Mouse (Mus musculus) left cerebral cortex, postnatal 25 days (tissue): Measurements from ENCODE around the gene Rgl1. TPM values are rescaled to one million over a fixed set of nuclear protein-coding genes. Genes with fewer than 3 reads are reported as not detected.
A peak's percentile ranks its signal among the peaks of the same experiment; 100 is the strongest.

Experiments
- DNase-seq, 2 experiments: peaks; one replicate each; pipeline ENCODE4 v3.0.0; 2022; ENCODE audit warnings: low spot score in 2 of 2, mixed read lengths in 1 of 2
- intact Hi-C: fragments of 180-260 bp; cut with DNase I; formaldehyde crosslinking; loops from one replicate; pipeline ENCODE4 v1.15.1; 2025
- total RNA-seq, 2 experiments: library from RNA; stranded (reverse); gene quantifications; 2 replicates each; pipeline ENCODE4 v1.2.3; 2021

Rgl1 gene
- total RNA-seq, 2 experiments from 2014 or later = 121 to 148 TPM

DNA sequence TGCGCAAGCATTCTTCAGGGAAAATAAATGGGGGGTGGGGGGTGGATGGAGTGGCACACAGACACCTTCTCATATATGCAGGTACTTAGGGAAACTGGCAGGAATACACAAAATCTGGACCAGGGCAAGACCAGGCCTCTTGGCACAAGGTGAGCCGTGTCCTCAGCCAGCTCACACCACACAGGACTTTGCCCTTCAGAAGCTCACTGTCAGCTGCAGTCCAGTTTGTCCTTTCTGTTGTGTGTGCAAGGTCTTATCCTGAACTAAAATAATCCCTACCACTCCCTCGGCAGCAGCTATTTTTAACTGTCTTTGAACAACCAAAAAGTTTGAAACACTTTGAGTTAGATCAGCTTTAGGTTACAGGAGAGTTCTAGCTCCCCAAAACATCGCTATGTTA is 227.3 kb downstream of the Rgl1 start:
- DNase-seq = no peak
- intact Hi-C loops = no loop called here

DNA sequence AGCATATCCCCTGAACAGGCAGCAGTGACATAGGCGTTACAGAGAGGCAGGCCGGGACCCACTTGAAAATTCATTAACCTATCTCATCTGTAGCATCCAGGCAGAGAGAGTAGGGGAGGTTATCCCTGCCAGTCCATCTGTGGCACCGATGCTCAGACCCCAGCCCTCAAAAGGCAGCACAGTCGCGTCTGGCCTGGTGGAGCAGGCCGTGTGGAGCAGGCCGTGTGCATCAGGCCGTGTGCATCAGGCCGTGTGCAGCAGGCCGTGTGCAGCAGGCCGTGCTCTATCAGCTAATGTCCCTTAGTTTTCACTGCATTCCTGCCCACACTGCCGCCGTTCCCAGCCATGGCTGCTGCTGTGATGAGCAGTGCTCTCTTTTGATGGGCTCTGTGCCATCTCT is 229.0 kb downstream of the Rgl1 start:
- no peak for DNase-seq
- intact Hi-C loops = no loop called here

DNA sequence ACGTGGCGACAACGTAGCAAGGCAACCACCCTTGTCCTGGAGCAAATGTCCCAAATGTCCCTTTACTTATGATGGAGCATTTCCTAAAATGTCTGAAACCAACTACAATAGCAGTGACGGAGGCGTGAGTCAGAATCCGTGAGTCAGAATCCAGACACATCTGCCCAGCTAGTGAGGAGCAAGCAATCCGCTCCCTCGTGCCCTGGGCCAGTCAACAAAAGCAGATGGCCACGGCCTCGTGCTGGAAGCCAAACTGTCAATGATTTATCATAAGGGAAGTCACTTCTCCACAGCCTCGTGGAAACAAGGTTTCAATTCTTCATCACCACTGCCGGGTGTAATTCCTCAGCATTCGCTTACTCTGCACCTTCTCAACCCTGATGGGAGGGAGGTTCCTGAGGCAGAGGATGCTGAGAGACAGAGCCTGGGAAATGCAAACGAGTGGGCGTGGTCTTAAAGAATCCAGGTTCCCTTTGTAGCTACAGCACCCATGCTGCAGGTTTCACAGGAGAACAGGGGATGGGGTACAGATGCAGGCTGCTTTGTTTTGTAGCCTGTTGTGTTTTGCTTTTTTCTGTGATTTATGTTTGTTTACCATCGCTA is 229.6 kb downstream of the Rgl1 start:
- DNase-seq = peak in 1 of 2 experiments; percentile 79
- intact Hi-C loops = no loop called here

DNA sequence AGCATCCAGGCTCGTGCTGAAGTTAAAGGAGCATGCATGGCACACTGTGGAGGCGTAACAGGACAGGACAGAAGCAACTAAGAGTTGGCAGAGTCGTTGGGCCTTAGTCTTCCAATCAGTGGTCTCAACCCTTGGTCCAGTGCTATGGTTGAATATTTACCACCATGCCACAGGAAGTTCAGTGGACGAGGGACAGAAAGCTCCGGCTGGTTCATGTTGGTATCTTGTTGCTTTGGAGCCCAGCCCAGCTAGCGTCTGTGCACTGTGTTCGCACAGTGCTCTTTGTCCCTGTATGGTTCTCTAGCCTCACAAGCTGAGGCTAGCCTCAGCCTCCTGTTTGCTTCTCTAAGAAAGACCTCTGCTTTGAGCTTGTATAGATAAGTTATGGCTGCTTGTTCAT is 231.6 kb downstream of the Rgl1 start:
- intact Hi-C loops = no loop called here
- DNase-seq = no peak

DNA sequence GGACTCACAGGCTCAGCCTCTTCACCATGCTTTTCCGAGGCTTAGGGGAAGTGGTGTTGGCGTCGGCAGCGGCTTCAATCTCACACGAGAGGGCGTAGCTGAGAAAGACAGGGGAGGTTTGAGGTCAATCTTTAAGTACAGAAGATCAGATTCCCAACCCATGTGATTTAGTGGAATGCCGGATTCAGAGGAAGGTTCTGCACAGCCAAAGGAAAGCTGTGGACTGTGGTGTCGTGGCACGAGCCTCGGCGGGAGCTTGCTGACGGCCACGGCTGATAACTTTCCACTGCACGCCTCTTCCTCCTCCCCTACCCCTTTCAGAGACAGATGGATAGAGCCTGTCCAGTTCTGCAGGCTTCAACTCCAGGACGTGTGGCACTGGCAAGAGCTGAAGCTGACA is 234.7 kb downstream of the Rgl1 start:
- intact Hi-C loops = no loop called here
- no peak for DNase-seq

DNA sequence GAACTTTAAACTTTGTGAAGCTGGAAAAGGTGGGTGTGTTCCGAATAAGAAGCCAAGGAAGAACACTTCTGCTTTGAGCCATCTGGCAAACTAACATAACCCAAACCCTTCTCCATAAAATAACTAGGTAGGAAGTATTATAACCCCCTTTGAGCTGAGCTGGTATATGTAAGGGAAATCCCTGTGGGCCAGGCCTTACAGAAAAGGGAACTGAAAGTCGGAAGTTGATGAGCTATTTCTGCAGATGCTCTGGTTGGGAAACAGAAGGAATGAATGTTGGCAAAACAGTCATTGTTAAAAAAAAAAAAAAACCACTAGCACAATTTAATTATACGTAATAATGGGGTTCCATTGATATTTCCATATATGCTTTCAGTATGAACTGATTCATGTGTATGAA is 237.4 kb downstream of the Rgl1 start:
- no peak for DNase-seq
- intact Hi-C loops = loop anchor here (5.0 kb wide), 1 partner anchor 99 kb away; no protein-coding TSS in a partner anchor

DNA sequence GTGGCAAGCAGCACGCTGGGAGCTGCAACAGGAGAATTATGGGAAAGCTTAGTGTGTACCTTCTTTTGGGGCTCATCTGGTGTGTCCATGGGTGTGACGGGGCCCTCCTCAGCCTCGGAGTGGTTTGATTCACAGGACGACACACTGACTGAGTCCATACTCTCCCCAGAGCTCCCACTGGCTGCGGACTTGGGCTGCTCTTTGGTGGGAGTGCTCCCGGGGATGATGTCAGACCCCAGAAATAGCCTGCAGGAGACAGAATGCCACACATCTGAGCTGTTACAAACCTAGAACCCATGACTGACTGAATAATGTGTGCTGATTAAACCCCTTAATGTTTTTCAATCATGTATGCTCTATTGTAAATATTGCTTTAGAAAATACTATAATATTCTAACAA is 237.9 kb downstream of the Rgl1 start:
- no peak for DNase-seq
- intact Hi-C loops = loop anchor here (5.0 kb wide), 1 partner anchor 99 kb away; no protein-coding TSS in a partner anchor

DNA sequence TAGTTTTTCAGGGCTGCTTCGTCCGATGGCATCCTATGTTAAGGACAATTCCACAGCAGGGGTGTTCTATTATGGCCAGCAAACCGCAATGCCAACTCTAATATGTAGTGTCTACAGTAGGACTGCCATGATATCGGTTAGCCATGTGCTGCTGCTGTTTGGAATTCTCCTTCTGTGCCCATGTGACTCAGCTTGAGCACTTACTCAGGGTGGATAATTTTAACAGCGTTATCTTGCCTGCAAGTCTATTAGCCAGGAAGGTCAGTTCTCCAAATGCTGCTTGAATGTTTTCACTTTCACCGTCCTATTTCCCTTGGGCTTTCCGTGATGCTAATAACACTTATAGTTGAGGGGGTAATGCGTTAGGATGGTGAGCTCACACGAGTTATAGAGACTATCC is 240.0 kb downstream of the Rgl1 start:
- intact Hi-C loops = loop anchor here (5.0 kb wide), 1 partner anchor 101 kb away; no protein-coding TSS in a partner anchor

DNA sequence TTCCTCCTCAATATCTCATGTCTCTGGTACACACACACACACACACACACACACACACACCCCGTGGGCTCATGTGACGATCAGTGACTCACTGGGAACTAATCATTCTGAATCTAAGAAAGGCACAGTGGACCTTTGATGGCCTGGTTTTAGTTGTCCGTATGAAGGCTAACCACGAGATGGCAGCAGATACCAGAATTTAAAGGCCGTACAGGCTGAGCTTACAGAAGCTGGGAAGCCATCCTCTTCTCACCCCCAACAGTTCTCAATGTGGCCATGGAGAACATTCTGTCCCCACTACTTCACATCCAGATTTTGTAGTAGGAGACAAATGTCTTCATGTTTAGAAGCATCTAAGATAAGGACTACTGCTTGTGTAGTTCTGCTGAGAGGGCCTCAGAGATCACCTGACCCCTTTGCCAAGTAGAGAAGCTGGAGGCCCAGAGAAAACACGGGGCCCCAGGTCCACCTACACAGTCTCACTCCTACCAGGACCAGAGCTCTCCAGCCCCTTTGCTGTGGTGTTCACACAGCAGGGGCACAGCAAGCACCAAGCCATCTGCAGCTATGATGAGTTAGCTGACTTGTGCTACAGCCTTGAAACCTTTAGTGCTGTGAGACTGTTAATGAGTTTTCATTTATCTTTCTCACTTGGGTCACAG is 241.0 kb downstream of the Rgl1 start:
- DNase-seq = peak; percentile 82 to 91
- intact Hi-C loops = loop anchor here (1.0 to 5.0 kb wide), 8 partner anchors 102 to 703 kb away; partner anchors contain the start of genes Arpc5, Rgl1 and Smg7

More for the DNA sequence above, 240.0 kb downstream of the Rgl1 start:
- DNase-seq = no peak

DNA sequence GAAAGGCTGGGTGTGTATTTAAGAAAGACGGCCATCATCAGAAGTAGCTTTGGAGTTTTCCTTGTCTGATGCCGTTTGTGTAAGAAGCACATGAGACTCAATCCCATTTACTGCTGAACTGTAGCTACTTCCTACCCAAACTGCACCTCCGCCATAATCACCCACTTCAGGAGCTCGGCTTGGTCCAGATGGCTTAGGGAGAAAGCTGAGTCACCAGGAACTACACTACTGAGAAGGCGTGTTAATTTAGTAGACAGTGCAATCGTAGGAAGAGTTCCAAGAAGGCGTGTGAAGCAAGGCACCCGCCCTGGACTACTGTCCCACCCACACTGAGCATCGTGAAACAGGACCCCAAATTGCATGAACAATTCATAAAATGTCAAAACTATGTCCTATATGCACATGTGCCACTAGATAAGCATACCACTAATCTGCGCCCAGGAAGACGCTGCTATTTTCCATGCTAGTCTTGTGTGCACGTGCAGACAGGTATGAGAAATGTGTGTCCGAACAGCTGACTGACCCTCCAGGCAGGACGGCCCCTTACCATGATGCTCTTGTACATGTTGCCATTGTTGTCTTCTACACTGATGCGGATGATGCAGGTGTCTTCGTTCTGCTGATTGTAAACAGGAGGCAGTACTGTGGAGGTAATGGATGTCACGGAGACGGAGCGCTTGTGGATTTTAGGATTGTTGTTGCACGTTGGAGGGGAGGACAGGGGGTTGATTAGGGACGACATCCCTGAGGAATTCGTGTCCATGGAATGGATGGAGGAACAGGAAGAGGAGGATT is 241.9 kb downstream of the Rgl1 start:
- DNase-seq = peak; percentile 66 to 97
- intact Hi-C loops = loop anchor here (2.0 to 5.0 kb wide), 5 partner anchors 122 to 702 kb away; partner anchors contain the start of genes Arpc5, Rgl1 and Smg7

DNA sequence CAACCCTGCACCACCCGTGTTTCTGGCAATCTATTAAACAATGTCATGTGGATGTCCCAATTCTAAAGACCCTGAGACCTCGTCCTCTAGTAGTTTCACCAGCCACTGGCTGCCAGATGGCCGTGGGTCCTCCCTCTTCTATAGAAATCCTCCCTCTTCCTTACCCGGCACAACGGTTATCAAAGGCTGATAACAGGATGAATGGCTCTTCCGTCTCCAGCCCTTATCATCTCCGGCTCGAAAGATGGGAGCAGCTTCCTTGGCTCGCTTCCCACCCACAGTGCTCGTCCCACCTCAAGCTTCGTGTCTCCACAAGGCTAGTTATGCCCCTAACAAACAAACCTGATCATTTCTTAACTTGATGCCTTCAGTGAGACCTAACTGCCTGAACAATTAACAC is 242.9 kb downstream of the Rgl1 start:
- intact Hi-C loops = loop anchor here (5.0 kb wide), 2 partner anchors 121 to 701 kb away; no protein-coding TSS in a partner anchor
- no peak for DNase-seq

DNA sequence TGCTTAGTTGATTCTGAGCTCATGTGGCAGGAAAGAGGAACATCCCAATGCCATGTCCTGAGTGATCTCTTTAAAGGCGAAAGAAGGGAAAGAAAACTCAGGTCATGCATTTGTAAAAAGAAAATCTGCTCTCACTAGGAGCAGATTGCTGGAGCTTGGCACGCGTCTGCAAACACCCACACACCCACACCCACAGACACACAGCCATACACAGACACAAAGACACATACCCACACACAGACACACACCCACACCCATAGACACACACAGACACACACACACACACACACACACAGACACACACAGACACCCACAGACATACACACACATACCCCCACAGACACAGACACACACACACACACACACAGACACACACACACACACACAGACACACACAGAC is 243.9 kb downstream of the Rgl1 start:
- peak; percentile 59 to 85 for DNase-seq

DNA sequence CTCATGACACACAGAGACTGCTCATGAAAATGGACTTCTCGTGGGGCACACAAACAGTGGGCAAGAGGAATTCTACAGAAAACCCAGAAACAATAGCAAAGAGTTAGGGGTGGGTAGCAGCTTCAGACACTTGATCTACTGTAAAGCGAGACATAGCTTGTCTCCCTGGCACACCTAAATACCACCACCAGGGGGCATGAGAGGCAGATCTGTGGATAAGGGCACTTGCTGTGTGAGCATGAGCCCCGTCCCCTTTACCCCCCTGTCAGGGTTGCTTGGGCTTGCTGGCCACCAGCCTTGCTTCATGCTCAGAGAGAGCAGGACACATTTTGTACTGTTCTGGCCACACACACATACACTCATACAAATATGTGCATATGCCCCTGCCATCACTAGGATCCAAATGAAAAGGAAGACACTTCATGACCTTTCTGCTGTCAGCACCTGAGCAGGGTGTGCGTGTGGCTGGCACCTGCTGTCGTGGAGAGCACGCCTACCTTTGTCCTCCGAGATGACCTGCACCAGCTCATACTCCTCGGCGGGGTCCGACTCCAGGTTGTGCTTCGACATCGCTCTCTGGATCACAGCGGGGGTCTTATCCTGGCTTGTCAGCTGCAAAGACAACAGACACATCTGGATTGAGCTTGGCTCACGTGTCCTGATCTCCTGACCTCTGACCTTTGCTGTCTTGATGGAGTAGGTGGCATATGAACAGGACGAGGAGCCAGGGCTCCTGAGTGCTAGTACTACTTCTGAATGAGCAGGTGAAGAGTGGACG is 245.2 kb downstream of the Rgl1 start:
- DNase-seq = peak; percentile 50 to 51

More for the DNA sequence above, 243.9 kb downstream of the Rgl1 start:
- intact Hi-C loops = loop anchor here (5.0 kb wide), 2 partner anchors 120 to 700 kb away; no protein-coding TSS in a partner anchor

DNA sequence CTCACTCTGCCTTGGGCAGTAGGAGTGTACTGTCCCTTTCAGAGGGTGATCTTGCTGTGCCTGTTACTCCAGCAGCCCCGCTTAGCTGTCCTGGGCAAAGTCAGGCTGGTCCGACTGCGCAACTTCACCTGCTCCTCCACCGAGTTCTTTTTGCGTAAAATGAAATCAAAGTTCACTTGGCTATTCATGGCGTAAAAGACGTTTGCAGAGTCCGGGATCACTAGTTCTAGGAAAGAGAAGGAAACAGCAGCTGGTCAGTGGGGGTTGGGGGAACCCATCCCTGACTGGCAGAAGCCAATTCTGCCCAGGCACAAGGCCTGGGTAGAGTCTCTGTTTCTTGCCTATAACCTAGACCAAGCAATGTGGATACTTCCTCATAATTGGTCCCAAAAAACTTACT is 247.2 kb downstream of the Rgl1 start:
- no peak for DNase-seq
- intact Hi-C loops = no loop called here

More for the DNA sequence above, 245.2 kb downstream of the Rgl1 start:
- intact Hi-C loops = loop anchor here (5.0 kb wide), 2 partner anchors 119 to 699 kb away; no protein-coding TSS in a partner anchor

DNA sequence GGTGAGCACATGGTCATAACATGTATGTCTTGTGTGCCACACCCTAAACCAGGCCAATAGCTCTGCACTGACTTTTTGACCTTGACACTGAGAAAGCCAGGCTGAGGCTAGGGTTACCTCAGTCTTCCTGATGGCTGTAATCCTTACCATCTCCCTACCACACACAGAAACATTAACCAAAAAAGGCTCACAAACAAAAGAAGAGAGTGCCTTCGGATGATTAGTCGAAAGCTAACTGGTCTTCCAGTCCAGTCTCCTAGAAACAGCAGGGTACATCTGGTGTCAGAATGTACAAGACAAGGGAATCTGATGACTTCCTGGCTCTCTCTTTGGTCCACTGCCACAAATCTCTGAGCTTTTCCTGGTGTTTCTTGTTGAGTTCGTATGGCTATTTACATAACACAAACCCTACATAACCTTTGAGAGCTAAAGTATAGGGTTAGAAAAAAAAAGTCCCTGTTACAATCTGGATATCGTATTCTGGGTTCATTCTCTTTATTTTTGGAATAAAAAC is 249.0 kb downstream of the Rgl1 start:
- intact Hi-C loops = no loop called here

DNA sequence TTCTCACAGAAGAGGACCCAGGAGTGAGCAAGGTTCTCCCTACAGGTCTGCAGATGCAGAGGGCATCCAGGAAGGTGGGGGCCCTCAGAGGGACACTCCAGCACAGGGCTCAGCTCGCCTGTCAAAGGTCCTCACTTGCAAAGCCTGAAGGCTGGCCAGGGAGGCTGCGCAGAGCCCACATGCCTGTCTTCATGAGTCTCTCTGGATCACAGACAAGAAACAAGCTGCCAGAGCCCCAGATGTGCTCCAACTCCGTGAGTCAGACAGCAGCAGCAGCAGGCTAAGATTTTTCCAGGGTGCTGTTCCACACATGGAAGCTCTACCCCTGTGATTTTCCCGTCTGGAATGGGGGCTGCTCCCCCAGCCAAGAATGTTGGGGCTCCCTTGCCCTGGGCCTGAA is 251.9 kb downstream of the Rgl1 start:
- DNase-seq = no peak
- intact Hi-C loops = loop anchor here (5.0 kb wide), 1 partner anchor 127 kb away; the partner anchor contains the start of gene Tsen15

More for the DNA sequence above, 249.0 kb downstream of the Rgl1 start:
- no peak for DNase-seq

DNA sequence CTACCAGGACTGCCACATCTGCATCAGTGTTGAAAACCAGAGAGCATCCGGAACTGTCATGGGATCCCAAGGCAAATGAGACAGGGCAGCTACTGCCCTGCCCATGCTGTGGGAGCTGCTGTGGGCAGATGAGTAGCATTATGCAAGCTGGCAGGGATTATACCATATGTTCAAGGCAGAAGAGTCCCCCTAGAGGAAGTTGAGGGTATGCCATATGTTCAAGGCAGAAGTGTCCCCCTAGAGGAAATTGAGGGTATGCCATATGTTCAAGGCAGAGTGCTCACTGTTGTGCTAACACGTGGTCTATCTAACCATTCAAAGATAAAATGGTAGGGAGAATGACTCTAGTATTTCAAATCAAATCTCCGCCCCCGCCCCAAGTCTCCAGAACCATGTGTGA is 254.9 kb downstream of the Rgl1 start:
- peak in 1 of 2 experiments; percentile 28 for DNase-seq
- intact Hi-C loops = loop anchor here (5.0 kb wide), 1 partner anchor 124 kb away; the partner anchor contains the start of gene Tsen15

DNA sequence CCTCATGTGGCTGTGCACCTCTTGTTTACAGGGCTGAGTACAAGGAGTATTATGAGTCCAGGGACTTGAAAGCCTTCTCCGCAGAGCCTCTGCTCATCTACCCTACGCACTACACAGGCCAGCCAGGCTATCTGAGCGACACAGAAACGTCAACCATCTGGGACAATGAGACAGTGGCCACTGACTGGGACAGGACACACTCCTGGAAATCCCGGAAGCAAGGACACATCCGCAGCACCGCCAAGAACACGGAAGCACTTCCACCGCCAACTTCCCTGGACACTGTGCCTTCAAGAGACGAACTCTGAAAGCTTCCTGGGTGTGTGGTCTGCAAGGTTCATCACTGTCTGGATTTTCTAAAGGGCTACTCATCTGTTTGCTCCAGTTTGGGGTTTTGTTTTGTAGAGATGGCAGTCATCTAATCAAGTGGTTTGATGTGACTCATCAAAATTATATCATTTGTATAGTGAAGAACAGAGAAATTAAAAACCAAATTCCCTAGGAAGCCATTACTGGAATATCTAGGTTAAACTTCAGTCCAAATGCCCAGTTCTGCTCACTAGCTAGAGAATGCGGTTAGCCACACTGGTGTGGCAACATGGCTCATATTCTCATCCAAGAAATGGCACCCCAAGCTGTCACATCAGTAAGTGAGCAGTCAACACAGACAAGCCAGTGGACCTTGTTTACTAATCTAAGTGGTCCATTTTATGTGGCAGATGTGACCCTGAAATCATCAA is 257.5 kb downstream of the Rgl1 start:
- intact Hi-C loops = no loop called here
- no peak for DNase-seq
